Mouse (Mus musculus): Measurements from ENCODE around the gene Adamts14. TPM values are rescaled to one million over a fixed set of nuclear protein-coding genes. Genes with fewer than 3 reads are reported as not detected.
A peak's percentile ranks its signal among the peaks of the same experiment; 100 is the strongest.

Gene Adamts14
- polyA plus RNA-seq, 1 experiment from 2014 or later, result 0.43 TPM

DNA sequence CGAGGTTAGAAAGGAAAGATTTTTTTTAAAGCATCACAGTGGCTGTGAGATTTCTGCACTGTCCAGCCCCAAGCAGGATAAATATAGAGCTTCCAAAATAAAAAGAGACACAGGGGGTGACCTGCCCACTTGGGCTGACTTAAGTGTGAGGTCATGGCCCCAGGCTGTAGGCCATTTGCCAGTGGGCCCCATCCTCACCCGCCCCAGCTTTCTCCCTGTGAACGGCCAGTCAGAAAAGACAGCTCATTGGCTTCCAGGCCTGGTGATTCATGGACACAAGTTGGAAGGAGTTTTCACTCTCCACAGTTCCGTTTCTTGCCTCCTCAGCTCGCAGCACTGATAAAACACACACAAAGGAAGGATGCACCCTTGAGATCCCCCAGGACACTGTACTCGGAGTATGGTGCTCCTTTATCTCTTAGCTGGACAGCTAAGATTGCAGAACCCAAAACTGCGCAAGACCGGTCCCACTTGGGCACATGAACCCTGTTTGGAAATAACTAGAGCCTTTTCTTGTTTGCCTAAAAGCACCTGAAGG lies 1.1 kb downstream of the Adamts14 start:
- H3K27ac ChIP-seq, result no peak overlapping the region
- no peak overlapping the region for H3K4me3 ChIP-seq
- no peak for DNase-seq (ENCODE audit: low spot score)
- H3K4me1 ChIP-seq (replicated peaks), result peaks cover 36% of the 10 kb centered on the region
- no peaks in the 10 kb centered on the region for H3K9me3 ChIP-seq
- H3K27me3 ChIP-seq (ENCODE audit: insufficient read depth, poor library complexity, severe bottlenecking), result peaks cover 46% of the 10 kb centered on the region
- WGBS, result 48% methylated on average over 8 of the region's 8 CpGs
- H3K36me3 ChIP-seq, result no peaks in the 10 kb centered on the region

DNA sequence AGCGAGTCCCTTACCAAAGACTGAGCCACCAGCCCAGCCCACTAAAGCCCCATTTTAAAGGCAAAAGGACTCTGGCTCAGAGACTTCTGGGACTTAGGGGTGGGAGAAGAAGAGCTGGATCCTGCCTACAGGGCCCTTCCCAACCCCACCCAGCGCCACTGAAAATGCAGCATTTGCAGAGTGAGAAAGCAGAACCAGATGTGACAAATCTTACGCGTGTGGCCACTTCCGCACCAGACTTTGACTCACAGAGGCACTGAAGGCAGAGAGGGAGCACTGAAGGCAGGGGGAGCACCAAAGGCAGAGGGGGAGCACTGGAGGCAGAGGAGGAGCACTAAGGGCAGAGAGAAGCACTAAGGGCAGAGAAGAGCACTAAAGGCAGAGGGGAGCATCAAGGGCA lies 5.9 kb downstream of the Adamts14 start:
- H3K27ac ChIP-seq, result no peak overlapping the region
- no peak overlapping the region for H3K4me3 ChIP-seq
- peaks cover 2% of the 10 kb centered on the region; the same call in 1 of the 2 replicates for H3K4me1 ChIP-seq (replicated peaks)
- no peak for DNase-seq (ENCODE audit: low spot score)
- H3K36me3 ChIP-seq, result no peaks in the 10 kb centered on the region
- no peaks in the 10 kb centered on the region for H3K9me3 ChIP-seq
- WGBS, result 84% methylated on average over 5 of the region's 5 CpGs
- peaks cover 14% of the 10 kb centered on the region for H3K27me3 ChIP-seq (ENCODE audit: insufficient read depth, poor library complexity, severe bottlenecking)

DNA sequence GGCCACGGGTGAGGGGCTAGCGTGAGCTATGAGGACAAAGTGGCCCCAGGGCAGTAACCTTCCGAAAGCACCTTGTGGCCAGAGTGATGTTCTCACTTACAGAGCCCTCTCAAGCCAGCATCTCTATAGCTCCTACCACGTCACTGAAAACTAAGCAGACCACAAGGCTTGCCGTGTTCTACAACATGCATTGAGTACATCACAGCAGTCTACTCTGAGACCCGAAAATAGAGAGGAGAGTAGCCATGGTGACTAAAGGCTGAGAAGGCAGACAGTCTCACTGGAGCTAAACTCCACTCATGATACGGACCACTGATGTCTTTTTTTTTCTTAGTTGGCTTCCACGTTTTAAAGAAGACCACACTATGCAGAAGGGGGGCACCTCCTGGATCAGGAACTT lies 9.6 kb downstream of the Adamts14 start:
- Histone ChIP-seq H3K4me3 (no peak overlapping the region), H3K9me3 (no peaks in the 10 kb centered on the region), H3K4me1 (replicated peaks) (no peaks in the 10 kb centered on the region), H3K27me3 (ENCODE audit: insufficient read depth, poor library complexity, severe bottlenecking) (no peaks in the 10 kb centered on the region), H3K27ac (no peak overlapping the region), H3K36me3 (no peaks in the 10 kb centered on the region)
- DNase-seq (ENCODE audit: low spot score), result no peak
- WGBS, result 84% methylated on average over 8 of the region's 8 CpGs

DNA sequence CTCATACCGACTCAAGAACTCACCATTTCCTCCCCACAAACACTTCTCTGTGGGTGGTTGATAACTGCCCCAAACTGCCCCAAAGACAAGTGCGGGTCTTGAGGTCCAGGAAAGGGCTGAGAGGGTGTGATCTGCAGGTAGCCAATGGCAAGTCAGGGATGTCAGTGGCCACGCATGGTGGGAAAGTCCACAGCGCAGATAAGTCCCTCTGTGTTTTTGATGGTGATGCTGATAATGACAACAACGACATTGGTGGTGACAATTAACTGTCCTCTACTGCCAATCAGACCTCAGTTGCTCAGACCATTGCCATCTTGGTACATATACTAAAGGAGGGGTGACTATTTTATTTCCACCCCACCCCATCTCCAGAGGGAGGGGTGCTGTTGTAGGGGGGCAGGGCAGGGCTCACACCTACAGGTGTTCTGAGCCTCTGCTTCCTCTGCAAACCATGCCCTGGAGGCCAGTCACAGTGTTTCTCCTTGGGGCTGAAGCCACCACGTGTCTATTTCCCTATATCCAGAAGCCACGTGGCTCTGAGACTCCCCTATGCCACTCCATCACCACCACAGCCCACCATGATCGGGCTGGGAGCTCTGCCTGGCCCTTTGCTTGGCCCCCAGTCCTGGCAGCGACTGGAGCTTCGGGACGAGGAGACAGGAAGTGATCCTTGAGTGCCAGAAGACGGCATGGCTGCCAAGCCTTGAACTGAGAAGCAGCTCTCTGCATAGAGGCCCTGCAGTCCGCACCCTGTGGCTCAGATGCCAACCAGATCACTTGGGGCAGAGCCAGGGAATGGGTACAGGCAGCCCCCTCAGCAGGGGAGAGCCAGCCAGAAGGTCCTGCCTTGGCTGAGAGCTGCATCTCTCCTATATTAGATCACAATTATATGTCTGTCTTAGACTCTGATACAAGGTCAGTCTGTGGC lies 11.7 kb downstream of the Adamts14 start:
- no peaks in the 10 kb centered on the region for H3K27me3 ChIP-seq (ENCODE audit: insufficient read depth, poor library complexity, severe bottlenecking)
- WGBS, result 78% methylated on average over 13 of the region's 13 CpGs
- DNase-seq (ENCODE audit: low spot score), result no peak

DNA sequence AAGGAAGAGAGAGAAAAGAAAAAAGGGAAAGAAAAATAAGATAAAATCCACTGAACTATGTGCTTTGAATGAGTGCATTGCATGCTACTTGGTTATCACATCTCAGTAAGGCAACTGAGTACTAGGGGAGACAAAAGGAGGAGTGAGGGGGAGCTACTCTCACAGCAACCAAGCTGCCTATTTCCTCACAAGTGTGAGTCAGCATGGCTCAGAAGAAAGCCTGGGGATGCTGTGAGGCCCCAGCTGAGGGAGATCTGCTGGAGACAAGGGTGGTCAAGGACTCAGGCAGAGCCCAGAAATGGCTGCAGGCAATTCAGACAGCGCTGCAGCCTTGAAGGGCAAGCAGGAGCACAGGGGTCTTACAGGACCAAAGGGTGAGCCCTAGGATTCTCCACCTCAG lies 15.1 kb downstream of the Adamts14 start:
- no peak overlapping the region for H3K27ac ChIP-seq
- no peak overlapping the region for H3K4me3 ChIP-seq
- no peaks in the 10 kb centered on the region for H3K36me3 ChIP-seq
- no peak for DNase-seq (ENCODE audit: low spot score)
- H3K4me1 ChIP-seq (replicated peaks), result no peaks in the 10 kb centered on the region
- 81% methylated on average over 1 of the region's 1 CpGs for WGBS
- H3K27me3 ChIP-seq (ENCODE audit: insufficient read depth, poor library complexity, severe bottlenecking), result no peaks in the 10 kb centered on the region
- H3K9me3 ChIP-seq, result no peaks in the 10 kb centered on the region

More for the DNA sequence above, 11.7 kb downstream of the Adamts14 start:
- Histone ChIP-seq H3K4me3 (no peak overlapping the region), H3K36me3 (no peaks in the 10 kb centered on the region), H3K9me3 (no peaks in the 10 kb centered on the region), H3K27ac (no peak overlapping the region), H3K4me1 (replicated peaks) (no peaks in the 10 kb centered on the region)

DNA sequence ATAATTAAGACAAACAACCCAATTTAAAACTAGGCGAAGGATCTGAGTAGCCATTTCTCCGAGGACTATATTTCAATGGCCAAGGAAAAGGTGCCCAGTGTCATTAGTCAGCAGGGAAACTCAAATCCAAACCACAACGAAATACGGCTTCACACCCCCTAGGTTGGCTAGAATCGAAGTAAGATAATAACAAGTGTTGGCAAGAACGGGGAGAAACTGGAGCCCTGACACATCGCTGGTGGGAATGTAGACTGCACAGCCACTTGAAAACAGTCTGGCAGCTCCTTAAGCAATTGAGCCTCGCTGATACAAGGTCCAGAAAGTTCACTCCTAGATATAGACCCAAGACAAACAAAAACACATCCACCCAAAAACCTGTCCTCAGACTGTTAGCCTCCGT lies 16.6 kb downstream of the Adamts14 start:
- WGBS, result 93% methylated on average over 9 of the region's 9 CpGs
- no peak for DNase-seq (ENCODE audit: low spot score)

DNA sequence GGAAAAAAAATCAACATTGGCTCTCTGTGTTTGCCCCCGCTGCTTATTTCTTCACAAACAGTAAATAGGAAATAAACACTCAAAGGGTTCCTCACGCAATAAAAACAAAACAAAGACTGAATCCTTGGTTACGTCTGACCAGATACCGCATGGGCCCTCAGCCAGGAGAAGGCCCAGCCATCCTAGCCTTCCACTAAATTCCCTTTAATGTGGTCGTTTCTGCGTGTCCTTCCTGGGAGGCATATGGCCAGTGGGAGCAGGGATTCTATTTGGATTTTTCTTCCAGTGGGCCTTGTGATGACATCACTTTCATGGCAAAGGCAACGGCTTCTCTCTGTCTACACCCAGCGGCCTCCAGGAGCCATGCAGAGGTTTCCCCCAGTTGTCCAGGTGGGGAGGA lies 18.0 kb downstream of the Adamts14 start:
- 89% methylated on average over 8 of the region's 8 CpGs for WGBS
- no peak overlapping the region for H3K27ac ChIP-seq

More for the DNA sequence above, 16.6 kb downstream of the Adamts14 start:
- no peak overlapping the region for H3K27ac ChIP-seq
- H3K27me3 ChIP-seq (ENCODE audit: insufficient read depth, poor library complexity, severe bottlenecking), result no peaks in the 10 kb centered on the region
- no peaks in the 10 kb centered on the region for H3K36me3 ChIP-seq
- no peaks in the 10 kb centered on the region for H3K9me3 ChIP-seq
- H3K4me3 ChIP-seq, result no peak overlapping the region
- H3K4me1 ChIP-seq (replicated peaks), result no peaks in the 10 kb centered on the region

DNA sequence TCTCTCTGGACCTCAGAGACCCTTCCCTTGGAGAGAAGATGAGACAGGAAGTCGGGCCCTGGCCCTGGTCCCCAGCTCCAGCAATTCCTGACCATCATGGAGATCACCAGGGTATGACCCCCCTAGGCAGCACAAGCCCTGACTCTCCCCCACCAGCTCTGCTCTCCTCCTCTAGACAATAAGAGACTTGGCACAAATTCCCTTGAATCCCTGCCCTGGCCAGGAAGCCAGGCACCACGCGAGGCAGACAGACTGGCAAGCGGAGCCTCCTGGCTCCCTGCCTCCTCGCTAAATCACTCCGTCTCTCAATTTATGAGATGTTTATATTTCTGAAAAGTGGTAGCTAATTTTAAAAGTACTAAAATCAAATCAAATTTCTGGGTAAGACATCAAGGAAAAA lies 18.5 kb downstream of the Adamts14 start:
- H3K4me3 ChIP-seq, result no peak overlapping the region
- H3K27ac ChIP-seq, result no peak overlapping the region
- WGBS, result 93% methylated on average over 6 of the region's 6 CpGs
- H3K9me3 ChIP-seq, result no peaks in the 10 kb centered on the region
- H3K36me3 ChIP-seq, result no peaks in the 10 kb centered on the region
- H3K4me1 ChIP-seq (replicated peaks), result peaks cover 5% of the 10 kb centered on the region
- no peaks in the 10 kb centered on the region for H3K27me3 ChIP-seq (ENCODE audit: insufficient read depth, poor library complexity, severe bottlenecking)
- DNase-seq (ENCODE audit: low spot score), result no peak

More for the DNA sequence above, 18.0 kb downstream of the Adamts14 start:
- Histone ChIP-seq H3K4me3 (no peak overlapping the region), H3K36me3 (no peaks in the 10 kb centered on the region), H3K9me3 (no peaks in the 10 kb centered on the region), H3K4me1 (replicated peaks) (peaks cover 1% of the 10 kb centered on the region), H3K27me3 (ENCODE audit: insufficient read depth, poor library complexity, severe bottlenecking) (no peaks in the 10 kb centered on the region)
- no peak for DNase-seq (ENCODE audit: low spot score)

DNA sequence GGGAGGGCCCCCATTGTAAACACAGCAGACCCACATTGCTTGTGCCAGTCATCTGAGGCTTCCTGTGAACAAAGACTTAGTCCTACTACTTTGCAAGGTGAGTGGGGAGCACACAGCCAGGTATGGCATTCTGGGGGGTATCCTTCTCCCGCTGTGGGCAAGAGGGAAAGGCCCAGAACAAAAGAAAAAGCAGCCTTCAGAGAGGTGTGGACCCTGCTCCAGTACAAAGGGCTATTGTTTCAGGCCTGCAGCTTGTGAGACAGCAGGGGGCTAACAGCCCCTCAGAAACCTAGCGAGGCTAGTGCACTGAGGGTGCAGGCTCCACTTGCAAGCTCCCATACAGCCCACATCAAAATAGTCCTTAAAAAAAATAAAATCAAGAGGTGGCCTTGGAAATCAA lies 23.3 kb downstream of the Adamts14 start:
- H3K27ac ChIP-seq, result peak overlapping the region; percentile 64
- no peaks in the 10 kb centered on the region for H3K9me3 ChIP-seq
- WGBS, result 17% methylated on average over 2 of the region's 2 CpGs
- H3K27me3 ChIP-seq (ENCODE audit: insufficient read depth, poor library complexity, severe bottlenecking), result no peaks in the 10 kb centered on the region
- no peak for DNase-seq (ENCODE audit: low spot score)
- no peaks in the 10 kb centered on the region for H3K36me3 ChIP-seq
- H3K4me3 ChIP-seq, result no peak overlapping the region
- H3K4me1 ChIP-seq (replicated peaks), result peaks cover 11% of the 10 kb centered on the region

DNA sequence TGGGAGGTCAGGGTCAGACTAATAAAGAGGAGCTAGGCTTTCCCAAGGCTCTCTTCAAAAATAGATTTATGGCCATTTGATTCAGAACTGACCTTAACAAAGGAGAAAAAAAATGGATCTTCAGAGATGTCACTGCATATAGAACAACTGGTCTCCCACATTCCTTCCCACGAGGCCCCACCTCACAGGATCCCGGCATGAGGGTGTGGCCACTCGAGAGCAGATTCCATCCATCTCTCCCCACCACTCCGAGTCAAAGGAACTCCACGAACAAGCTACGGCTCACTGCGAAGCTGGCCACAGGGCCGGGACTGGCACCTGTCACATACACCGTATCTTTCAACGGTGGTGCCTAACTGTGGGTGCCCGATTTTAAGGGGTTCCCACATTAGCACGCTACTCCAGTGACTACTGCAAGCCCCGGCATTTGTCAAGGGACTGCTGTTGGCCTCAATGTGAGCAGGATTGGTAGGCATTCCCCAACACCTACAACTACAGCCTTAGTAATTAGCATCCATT lies 24.6 kb downstream of the Adamts14 start:
- Histone ChIP-seq H3K4me3 (no peak overlapping the region), H3K36me3 (no peaks in the 10 kb centered on the region), H3K9me3 (no peaks in the 10 kb centered on the region), H3K27ac (no peak overlapping the region), H3K4me1 (replicated peaks) (peaks cover 11% of the 10 kb centered on the region), H3K27me3 (ENCODE audit: insufficient read depth, poor library complexity, severe bottlenecking) (no peaks in the 10 kb centered on the region)
- no peak for DNase-seq (ENCODE audit: low spot score)
- WGBS, result 86% methylated on average over 13 of the region's 13 CpGs

DNA sequence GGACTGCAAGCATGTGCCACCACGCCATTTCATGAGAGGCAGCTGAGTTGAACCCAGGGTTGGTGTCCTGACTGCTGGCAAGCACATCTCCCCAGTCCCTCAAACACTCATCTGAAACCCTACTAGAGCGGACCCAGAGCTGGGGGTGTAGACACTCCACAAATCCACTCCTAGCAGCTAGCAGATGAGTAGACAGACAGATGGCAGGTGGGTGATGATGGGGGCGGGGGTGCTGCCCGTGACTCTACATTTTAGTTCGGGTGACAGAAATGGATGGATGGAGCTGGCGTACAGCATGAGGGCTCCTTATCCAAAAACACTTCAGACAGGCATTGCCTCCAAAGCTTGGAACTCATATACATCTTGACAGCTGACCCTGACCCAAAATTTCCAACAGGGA lies 26.9 kb downstream of the Adamts14 start:
- Histone ChIP-seq H3K4me3 (no peak overlapping the region), H3K9me3 (no peaks in the 10 kb centered on the region), H3K36me3 (no peaks in the 10 kb centered on the region), H3K4me1 (replicated peaks) (peaks cover 20% of the 10 kb centered on the region), H3K27ac (no peak overlapping the region), H3K27me3 (ENCODE audit: insufficient read depth, poor library complexity, severe bottlenecking) (no peaks in the 10 kb centered on the region)
- no peak for DNase-seq (ENCODE audit: low spot score)
- 89% methylated on average over 6 of the region's 6 CpGs for WGBS

DNA sequence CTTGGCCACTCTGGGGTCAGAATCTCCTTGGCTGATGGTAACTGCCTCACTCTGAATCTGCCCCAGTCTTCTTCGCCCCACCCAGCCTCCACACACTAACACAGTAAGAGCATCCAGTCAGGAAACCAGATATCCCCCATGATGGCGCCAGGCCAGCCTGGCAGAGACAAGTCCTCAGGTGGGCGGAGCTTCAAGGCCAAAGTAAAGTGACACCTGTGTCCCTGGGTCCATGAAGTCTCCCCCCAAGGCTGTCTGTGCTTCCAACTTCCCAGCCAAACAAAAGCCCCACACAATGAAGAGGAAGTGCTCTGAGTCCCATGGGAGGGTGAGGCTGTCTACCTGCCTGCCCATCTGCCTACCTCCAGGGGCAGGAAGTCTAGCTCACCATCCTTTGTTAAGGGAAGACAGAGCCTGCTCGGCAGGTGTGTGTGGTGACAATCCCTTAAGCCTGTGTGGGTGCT lies 31.2 kb downstream of the Adamts14 start:
- no peaks in the 10 kb centered on the region for H3K9me3 ChIP-seq
- H3K4me1 ChIP-seq (replicated peaks), result peaks cover 20% of the 10 kb centered on the region
- H3K27ac ChIP-seq, result peak overlapping the region; percentile 62; the same call in 1 of the 2 replicates
- H3K36me3 ChIP-seq, result no peaks in the 10 kb centered on the region
- no peak overlapping the region for H3K4me3 ChIP-seq
- no peaks in the 10 kb centered on the region for H3K27me3 ChIP-seq (ENCODE audit: insufficient read depth, poor library complexity, severe bottlenecking)
- no peak for DNase-seq (ENCODE audit: low spot score)
- WGBS, result 60% methylated on average over 4 of the region's 4 CpGs

All from hindbrain, embryonic 10.5 days (tissue).